Mouse (Mus musculus): ENCODE data around the gene Pdlim4. TPM values are rescaled to one million over a fixed set of nuclear protein-coding genes. Genes with fewer than 3 reads are reported as not detected.
"Not testable (repeated sequence)": the region's sequence is repeated elsewhere in the genome, so short reads cannot be mapped to it uniquely, and the experiment has no call there.

Pdlim4 gene
- polyA plus RNA-seq, 1 experiment: 89.8 TPM

DNA sequence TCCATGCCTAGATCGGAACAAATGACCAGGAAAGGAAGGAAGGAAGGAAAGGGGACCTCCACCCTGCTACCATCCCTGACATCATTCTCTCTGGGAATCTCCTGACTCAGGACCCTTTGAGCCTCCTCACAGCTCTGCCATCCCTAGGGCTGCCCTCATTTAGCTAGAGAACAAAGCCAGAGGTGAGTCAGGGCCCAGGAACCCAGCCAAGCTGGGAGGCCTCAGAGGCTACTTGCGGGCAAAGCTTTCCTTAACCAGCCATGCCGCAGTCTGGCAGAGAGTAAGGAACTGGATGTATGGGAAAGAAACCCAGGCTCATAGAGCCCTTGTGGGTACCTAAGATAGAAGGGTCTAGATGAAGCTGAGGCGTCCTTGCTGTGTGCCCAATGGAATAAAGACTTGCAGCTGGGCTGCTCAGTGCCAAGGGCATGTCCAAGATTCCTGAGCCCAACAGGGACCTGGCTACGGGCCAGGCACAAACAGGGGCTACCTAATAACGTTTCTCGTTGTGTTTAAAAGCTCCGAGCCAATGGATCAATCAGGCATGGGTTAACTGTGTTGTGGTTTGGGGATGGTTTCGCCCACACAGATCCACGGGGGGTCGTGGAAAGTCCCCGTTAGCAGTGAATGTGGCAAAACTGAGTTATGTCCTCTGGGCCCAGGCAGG, 6.6 kb downstream of the Pdlim4 start:
- no peak for DNase-seq (ENCODE audit: low read depth)

DNA sequence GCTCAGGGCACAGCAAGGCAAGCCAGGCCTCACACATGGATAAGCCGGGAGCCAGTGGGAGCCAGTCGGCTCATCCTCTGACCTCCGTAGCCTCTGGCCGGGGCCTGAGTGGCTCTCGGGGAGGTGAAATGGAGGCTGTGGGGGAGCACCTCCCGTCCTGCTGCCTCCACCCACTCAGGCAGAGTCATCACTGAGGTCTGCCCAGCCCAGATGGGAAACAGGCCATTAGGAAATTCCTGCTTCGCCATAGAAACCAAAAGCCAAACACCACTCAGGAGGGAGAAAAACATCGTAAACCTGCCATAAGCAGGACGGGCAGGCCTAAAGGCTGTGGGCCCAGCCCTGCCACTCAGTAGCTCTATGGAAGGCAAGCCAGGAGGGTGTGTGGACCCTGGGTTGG, 8.5 kb downstream of the Pdlim4 start:
- DNase-seq (ENCODE audit: low read depth): no peak

DNA sequence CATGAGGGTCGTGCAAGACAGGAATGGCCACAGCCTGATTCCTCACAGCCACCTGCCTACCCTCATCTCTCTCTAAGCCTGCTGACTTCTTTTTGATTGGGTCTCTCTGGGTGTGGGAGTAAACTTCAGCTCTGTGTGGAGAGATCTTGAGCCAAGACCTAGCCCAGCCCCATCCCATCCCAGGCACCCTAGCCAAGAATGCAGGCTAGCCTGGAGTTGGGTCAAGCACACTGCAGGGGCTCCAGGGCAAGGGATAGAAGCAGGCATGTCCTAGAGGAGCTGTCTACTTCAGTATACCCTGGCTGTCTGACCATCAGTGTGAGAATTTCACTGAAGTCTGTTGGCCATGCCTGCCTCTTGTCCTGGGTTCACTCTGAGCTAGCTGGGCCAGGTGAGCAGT, 9.3 kb downstream of the Pdlim4 start:
- no peak for DNase-seq (ENCODE audit: low read depth)

DNA sequence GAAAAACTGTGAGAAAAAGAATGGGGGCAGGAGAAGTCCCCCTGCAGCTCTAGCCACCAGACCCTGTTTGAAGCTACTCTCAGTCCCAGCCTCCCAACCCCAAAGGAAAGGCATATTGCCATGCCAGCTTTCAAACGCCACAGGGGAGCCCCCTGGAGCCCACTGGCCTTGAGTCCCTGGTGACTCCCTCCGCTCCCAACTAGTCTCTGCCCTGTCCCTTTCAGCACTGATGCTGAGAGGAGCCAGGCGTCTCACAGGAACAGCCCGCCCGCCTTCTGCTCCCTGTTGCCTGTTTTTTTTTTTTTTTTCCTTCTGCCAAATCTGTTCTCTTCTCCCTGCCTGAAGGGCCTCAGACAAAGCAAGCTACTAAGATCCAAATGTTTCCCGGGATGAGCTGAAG, 10.2 kb downstream of the Pdlim4 start:
- no peak for DNase-seq (ENCODE audit: low read depth)

DNA sequence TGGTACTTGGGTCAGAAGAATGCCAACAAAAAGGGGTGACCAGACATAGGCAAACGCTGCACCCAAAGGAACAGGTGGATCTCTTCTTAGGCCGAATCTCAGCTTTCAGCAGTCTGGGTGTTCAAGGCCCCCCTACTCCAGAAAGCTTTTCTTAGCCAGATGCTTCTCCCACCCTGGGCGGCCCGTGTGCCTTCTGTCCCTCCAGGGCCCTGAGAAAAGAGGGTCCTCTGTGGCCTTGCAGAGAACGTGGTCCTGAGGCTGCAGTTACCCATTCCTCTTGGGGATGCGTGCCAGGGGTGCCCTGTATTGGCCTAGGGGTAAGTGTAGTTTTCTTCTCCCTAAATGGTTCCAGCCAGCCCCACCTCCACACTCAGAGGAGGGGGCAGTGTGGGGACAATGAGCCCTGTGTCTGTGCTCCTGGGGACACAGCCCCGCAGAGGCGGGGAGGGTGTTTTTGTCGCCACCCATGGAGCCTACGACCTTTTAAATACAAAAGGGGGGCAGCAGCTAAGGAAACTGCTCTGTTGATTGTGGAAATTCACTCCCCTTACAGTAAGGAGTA, 10.7 kb downstream of the Pdlim4 start:
- no peak for DNase-seq (ENCODE audit: low read depth)

DNA sequence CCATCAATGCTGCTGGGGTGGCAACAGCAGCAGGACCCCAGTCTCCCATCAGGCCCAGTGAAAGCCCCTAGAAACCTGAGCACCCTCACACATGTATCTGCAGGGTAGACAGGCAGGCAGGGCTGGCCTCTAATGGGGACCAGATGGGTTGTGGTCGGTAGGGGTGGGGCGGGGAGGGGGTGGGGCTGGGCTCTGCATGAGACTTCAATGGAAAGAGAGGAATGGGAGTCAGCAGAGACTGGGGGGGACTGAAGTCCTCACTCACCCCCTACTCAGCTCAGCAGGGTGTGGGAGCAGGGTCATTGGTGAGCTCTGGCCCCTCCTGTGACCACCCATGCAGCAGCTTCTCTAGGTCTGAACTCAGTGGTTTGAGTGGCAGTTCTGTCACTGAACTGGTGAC, 11.4 kb downstream of the Pdlim4 start:
- no peak for DNase-seq (ENCODE audit: low read depth)

DNA sequence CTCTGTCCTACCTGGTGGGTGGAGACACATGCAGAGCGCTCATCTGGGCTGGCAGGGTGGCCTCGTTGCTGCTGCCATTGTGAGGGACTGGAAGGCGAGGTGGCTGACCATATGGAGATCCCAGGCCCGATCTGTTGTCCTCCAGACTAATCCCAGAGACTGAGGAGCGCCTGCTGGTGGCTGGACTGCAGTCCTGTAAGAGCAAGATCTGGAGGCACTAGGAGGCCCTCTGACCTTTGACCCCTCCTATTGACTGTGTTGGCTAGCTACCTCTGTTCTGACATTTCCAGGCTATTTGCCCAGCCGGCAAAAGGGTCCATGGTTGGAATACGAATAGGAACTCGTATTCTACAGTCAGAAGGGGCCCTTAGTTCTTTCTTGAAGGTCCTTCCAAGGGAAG, 12.7 kb downstream of the Pdlim4 start:
- DNase-seq (ENCODE audit: low read depth): no peak

DNA sequence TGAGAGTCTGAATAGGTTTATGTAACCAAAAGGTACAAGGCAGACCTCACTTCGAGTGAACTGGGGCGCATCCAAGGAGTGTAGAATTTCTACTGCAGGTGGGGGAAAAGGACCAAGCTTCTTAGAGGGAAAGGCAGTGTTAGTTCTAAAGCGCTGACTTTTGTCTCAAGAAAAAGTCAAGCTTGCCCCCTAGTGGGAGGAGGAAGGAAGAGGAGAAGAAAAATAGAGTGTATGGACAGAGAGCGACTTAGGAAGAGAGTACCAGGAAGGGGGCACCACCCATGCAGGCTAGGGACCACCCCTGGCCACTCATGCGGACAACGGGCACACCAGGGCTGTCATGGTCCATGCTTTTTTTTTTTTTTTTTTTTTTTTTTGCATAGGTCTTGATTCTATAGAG, 14.6 kb downstream of the Pdlim4 start:
- no peak for DNase-seq (ENCODE audit: low read depth)

DNA sequence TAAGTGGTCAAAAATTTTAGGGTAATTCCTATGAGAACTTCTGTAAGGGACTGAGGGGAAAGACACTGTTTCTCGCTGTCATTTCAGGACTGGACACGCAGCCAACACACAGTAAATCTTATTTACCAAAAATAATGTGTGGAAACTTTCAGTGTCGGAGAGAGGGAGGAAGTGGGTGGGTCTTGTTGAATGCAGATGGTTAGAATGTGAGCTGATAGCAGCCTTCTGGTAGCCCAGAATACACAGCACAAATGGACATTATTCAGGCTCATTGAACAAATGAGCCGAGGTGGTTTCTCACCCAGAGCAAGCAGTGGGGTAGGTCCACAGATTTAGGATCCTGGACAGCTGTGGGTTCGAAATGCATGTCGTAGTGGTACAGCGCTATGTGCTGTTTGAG, 15.7 kb downstream of the Pdlim4 start:
- no peak for DNase-seq (ENCODE audit: low read depth)

DNA sequence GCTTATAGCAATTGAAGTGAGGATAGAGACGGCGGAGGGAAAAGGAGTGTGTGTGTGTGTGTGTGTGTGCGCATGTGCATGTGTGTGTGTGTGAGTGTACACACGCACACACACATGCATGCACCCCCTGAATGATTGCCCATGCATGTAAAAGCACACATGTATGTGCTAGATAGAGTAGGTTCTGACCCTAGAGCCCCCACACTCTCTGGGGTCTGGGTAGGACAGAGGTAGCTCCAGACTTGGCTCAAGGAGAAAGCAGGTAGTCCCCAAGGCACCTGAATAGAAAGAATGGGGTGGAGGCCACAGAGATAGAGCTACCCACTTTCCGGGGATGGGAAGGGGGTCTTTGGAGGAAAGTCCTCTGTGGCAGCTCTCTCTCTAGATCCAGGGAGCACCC, 16.7 kb downstream of the Pdlim4 start:
- no peak for DNase-seq (ENCODE audit: low read depth)

DNA sequence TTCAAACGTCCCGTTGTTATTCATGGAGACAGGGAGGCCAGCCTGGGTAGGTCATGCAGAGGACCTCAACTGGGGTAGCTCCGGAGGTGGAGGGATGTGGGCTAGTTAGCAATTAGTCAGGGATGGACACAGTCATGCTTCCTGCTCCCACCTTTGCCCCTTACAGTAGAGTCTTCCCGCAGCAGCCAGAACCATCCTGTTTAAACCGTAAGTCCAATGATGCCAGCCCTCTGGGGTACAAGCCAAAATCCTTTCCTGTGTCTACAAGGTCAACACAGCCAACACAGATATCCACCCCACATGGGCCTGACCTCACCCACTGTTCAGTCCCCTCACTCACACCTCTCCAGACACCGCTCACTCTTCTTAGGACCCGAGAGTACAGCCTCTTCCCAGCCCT, 17.7 kb downstream of the Pdlim4 start:
- no peak for DNase-seq (ENCODE audit: low read depth)

DNA sequence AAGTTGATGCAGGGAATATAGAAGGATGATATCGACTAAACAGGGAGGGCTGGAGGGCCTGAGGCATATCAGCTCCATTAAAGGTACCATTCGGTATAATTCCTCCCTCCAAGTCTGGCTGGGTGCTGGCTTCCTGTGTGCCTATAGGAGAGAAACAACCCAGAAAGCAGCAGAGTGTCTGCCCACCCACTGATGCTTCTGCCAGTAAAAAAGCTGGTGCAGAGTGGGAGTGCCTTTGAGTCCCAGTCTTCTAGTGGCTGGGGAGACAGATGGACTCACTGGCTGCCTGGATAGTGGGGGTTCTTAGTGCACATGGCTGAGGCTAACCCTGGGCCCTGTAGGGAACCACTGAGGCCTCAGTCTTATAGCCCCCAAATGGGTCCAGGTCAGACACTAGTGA, 18.6 kb downstream of the Pdlim4 start:
- no peak for DNase-seq (ENCODE audit: low read depth)

DNA sequence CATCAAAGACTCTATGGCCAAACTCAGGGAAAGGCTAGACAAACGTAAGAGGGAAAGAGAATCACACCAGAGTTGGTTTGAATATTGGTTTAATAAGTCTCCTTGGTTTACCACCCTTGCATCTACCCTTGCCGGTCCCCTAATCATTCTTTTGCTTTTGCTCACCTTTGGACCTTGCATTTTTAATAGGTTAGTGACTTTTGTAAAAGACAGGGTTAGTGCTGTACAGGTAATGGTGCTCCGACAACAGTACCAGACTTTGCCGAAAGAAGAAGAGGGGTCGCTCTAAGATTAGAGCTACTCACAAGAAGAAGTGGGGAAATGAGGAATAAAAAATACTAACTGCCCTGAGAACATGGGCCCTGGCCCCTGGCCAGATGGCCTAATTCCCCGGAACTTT, 28.1 kb downstream of the Pdlim4 start:
- DNase-seq (ENCODE audit: low read depth): no peak

DNA sequence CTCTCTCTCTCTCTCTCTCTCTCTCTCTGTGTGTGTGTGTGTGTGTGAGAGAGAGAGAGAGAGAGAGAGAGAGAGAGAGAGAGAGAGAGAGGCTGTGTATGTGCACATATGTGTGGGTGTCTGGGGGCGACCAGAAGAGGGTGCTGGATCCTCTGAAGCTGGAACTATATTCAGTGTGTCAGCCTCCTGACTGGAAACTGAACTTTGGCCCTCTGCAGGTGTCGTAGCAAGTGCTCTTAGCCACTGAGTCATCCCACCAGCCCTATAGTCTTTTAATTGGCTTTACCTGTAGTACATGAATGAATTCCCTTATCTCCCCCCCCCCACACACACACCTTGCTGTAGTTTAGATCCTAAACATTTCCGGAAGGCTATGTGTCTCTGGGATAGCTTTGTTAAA, 35.9 kb downstream of the Pdlim4 start:
- DNase-seq (ENCODE audit: low read depth): not testable (repeated sequence)

DNA sequence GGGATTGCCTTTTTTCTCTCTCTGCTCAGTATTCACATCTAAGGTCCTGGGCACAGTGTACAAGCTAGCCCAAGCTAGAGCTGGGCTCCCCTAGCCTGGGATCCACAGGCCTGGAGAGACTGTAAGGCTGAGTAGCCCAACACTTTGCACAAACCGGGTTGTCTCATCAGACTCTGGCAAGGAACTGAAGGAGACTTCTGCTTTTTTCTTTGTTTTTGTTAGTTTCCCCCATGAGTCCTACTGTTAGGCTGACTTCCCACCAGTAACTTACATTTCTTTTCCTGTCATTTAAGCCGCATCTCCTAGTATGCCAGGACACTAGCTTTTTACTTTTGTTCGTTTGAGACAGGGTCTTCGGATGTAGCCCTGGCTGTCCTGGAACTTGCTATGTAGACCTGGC, 39.8 kb downstream of the Pdlim4 start:
- DNase-seq (ENCODE audit: low read depth): no peak

DNA sequence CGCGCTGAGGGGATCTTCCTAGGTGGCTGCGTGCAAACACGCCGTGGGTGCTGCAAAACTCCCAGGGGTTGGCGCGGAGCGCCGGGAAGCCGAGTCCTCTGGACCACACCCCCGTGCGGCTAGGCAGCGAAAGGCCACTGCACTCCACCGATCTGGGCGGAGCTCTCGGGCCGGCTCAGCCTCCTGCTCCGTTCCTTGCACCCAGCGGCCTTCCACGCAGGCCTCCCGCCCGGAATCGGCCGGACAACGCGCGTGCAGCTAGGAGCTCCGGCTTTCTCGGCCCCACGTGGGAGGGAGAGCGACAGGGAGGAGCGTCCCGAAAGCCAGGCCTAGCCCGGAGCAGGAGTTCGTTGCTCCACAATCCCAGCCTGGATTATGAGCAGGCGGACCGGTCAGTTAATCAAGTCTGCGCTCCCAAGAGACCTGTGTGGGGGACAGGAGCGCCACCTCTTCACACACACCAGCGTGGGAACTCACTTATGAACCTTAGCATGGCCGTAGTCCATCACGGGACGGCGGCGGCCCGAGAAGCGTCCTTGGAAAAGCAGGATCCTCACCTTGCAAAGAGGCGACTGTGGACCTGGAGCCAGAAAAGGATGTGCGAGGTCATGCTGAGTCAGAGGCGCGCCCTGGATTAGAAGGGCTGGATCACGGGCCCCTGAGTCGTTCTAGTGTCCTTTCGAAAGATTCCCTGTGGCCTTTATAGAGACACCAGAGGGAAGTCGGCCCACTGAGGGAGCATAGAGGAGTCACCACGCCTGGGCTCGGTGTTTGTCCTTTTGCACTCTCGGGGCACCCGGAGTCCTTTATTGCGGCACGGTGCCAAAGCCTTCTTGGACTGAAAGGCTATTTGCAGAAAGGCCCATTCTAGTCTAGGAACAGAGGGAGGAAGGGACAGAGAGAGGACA, 40.5 kb downstream of the Pdlim4 start, which contains the start of gene Slc22a4:
Gene Slc22a4, minus strand, starts transcription at position 47 of the 908 bp plus-strand sequence.
- no peak for DNase-seq (ENCODE audit: low read depth)

DNA sequence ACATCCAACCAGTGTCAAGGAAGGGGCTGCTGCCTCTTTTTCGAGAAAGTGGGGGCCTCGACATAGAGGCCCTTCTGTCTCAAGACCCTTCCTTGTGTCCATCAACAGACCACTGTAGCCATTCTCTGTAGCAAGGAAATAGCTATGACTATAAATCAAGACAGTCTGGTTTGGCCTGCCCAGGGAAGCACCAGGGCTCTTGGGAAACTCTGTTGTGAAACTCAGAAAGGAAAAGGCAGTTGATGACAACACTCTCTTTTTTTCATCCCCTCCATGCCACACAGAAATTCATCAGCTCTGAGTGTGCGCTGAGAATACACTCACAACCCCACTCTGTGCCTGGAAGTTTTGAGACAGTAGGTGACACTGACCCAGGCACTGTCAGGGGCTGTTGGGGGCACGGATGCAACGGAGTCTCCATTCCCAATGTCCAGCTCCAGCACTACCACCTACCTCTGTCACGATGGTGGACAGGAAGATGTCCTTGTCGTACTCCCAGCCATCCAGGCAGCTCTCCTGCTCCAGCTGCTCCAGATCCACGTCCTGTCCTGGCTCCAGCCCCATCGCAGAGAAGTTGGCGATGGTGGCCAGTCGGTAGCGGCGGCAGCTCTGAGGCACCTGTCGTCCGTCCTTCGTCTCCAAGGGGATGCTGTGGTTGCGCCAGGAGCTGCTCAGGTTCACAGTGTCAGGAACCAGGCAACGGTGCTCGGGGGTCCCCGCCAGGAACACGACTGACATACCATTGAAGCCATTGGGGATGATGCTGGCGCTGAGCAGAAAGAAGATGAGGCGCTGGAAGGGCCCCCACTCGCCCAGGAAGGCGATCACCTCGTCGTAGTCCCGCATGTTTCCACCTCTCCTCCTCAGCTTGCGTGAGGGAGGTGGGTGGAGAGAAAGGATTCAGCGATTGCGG, 41.4 kb downstream of the Pdlim4 start:
- no peak for DNase-seq (ENCODE audit: low read depth)

DNA sequence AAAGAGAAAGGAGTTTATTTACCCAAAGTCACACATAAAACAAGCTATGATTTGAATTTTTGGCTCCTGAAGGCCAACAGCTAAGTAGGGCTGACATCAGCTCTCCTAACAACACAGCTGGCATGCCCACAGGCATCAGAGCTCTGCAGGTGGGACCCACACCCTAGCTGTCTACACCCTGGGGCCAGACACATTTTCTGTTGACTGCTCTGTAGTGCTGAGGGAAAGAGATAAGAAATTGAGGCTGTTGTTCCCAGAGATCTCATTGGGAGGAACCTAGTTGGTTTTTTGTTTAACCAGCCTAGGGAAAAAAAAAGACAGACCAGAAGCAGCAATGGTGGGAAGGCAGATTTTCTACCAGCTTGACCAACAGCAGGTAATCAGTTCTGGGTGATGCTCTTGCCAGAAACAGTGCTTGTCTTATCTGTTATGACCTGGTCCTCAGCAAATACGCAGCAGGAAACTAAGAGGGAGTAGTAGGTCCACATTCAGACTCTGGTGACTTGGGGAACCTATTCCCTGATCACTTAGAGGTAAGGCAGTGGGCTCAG, 42.2 kb downstream of the Pdlim4 start:
- no peak for DNase-seq (ENCODE audit: low read depth)

DNA sequence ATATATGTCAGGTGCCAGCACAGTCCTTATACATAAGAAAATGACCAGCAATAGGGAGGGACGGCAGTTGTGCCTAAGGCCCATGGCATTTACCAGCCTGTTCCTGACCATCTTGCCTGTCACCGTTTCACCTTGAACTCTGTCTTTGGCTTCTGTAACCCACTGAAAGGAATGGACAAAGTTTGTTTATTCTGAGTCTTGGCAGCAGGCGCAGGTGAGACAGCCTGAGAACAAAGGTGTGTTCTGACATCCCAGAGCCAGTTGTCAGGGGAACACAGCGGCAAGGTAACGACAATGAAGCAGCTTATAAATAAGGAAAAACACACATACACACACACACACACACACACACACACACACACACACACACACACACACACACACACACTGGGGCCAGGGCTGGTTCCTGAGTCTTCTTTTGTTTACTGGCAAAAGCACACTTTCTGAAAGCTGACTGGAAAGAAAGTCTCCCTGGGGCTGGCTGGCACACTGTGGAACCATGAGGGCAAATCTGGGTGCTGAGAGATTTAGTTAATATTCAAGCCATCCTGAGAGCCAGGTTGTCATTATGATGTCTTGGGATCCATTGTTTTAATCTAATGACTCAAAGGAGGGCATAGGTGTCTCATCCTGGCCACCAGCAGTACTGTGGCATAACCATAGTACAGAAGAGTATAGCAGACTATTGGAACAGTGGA, 47.3 kb downstream of the Pdlim4 start:
- DNase-seq (ENCODE audit: low read depth): no peak

DNA sequence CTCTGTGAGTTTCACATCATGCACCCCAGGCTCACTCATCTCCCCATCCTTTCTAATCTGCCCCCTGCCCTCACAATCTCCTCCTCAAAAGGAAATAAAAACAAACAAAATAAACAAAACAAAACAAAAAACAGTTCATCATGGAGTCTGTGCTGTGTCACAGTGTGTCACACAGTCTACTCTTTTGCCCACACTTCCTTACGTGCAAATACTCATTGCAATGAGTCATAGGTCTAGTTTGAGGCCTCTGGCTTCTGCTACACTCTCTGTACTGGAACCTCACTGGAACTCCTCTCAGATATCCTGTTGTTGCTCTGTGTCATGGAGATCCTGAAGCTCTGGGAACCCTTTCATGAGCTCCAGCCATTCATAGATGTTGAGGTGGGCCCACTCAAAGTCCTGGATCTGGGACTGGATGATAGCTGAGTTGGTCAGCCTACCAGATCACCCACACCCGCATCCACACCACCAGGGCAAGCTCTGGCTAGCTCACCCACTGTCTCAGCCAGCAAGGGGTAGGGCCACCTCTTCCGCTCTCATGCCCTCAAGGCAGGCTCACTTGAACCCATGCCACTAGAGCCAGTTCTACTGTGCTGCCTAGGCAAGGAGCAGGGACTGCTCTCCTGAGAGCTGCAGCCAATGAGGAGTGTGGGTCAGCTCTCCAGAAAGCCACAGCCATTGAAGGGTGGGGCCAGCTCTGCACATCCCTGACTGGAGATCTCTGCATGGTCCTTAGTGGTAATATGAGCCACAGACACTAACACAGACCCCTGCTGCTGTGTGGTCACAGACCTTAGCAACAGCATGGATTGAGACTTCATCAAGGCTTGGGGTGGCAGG, 49.7 kb downstream of the Pdlim4 start:
- DNase-seq (ENCODE audit: low read depth): no peak

Measured in gonadal fat pad, adult 2 months (tissue).